Mouse (Mus musculus): ENCODE measurements around the gene Prss57.

DNA sequence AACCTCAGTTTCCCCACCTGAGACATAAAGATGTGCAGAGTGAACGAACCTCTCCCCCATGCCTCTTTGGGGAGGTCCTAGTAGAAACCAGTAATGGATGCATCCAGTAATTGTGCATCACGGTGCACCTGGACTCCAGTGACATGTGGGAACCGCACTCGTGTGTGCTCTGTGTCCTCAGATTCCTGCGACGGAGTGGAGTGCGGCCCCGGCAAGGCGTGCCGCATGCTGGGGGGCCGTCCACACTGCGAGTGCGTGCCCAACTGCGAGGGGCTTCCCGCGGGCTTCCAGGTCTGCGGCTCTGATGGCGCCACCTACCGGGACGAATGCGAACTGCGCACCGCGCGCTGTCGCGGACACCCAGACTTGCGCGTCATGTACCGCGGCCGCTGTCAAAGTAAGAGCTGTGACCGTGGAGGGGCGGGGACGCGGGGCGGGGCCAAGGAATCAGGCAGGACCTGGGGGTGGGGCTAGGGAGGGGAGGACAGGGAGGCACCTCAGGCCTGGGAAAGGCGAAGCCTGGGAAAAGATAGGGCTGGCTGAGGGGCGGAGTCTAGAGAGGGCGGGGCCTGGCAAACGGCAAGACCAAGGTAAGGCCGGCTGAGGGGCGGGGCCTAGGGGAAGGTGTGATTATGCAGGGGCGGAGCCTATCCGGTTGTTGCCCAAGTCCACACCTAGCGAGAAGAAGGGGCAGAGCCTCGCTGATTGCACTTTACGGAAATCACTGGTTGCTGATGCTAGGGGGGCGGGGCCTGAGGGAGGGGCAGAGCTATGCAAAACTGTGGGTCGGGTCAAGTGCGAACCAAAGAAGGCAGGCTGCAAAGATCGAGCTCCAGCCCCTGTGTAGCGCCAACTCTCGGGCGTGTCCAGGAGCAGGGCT, 10.7 kb downstream of the Prss57 start:
- TF ChIP-seq CTCF (IDR thresholded peaks at IDR 0.05; ENCODE audit: borderline replicate concordance, control insufficient read depth, extremely low read depth, insufficient read depth, low read length, poor library complexity), result peak; percentile 96
- no peak for TF ChIP-seq POLR2A (IDR thresholded peaks at IDR 0.05; ENCODE audit: control insufficient read depth, extremely low read depth, insufficient read depth, low read length, poor library complexity)

Measured in thymus, adult 2 months (tissue).